Mouse (Mus musculus) ovary, adult 18-20 months (tissue): ENCODE data around the gene Tmem125.
"Not testable (repeated sequence)": the region's sequence is repeated elsewhere in the genome, so short reads cannot be mapped to it uniquely, and the experiment has no call there.

Experiments
- DNase-seq: peaks from one replicate; pipeline ENCODE4 v3.0.0; 2022; ENCODE audit warnings: low spot score, mixed read lengths

The Tmem125 gene

GRCm38 (mm10) chr4:118543592-118544260 lies at the start of gene Tmem125:
Tmem125 (minus strand) TSS chr4:118544044.
- peak; percentile 65 for DNase-seq

GRCm38 (mm10) chr4:118589733-118590130 lies 45.9 kb upstream of the Tmem125 start:
- DNase-seq, result no peak

DNA sequence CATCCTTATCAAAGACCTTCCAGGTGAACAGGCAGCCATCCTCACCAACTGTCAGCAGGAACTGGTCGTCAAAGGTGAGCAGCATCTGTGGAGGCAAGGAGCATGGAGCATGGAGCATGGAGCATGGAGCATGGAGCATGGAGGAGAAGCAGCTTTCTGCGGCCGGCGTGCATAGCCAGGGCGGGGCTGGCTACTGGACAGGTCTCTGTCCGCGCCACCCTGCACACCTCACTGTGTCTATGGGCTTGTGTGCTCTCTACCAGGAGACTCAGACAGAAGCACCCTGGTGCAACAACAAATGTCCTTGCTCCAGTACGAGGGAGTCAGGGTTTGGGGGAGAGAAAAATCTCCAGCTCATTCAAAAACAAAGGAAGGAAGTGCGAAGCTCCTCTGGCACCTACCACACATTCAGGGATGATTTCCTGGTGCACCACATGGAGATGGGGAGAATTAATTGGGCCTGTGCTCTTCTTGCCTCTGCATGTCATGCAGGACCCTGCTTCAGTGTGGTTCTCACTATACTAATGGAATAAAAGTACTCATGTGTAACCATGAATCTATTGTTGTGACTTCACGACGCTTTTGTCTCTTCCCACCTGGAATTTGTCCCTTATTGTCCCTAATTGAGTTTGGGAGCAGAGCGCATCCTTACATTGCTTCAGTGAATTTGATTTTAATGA lies 45.3 kb upstream of the Tmem125 start:
- no peak for DNase-seq

- no peak for DNase-seq
Observed at GRCm38 (mm10) chr4:118582629-118583028, 38.8 kb upstream of the Tmem125 start.

DNA sequence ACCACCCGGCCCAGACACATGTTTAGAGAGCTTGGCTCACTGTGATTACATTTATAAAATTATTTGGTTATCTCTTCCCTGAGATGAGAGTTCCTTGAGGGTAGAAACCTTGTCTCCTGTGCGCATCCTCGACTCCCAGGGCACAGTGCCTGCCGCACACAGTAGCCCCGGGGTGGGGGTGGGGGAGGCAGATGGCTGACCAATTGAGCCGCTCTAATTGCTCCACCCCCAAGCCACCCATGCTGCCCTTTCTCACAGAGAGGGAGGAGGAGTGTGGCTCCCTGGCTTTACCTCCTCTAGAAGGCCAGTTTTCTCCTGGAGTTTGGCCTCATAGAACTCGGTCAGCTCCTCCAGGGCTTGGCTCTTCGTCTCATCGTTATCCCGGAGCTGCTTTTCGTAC lies 37.7 kb upstream of the Tmem125 start:
- no peak for DNase-seq

DNA sequence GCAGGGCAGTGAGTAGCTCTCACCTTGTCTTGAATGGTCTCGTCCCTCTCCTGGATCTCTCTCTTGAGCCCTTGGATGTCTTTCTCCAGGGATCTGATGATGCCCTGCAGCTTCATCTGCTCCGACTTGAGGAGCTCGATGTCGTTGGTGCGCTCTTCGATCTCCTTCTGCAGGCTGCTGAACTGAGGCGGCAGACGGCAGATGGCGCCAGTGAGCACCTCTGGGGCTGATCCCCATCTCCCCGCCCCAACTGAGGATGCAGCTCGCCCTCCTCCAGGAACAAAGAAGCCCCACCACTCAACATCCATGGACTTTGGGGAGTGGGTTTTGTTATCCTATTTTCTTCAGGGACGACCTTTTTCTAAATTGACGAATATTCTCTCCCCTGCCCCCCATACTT lies 35.5 kb upstream of the Tmem125 start:
- DNase-seq, result no peak

DNA sequence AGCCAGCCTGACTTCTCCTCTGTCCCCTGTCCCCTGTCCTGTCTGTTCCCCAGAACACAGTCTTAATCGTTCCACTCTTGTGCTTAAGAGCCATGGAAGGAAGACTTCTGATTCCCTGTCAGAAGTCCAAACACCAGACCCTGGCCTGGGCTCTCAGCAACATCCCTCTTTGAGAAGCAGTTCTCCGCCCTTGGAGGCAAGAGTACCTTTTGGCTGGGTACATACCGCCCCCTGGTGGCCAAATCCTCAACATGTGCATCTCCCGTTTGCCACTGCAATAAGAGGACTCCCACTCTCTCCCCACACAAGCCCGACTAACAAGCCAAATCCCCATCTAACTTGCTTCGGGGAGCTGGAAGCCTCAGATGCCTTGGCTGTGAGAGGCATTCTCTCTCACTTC lies 32.3 kb upstream of the Tmem125 start:
- DNase-seq, result peak; percentile 25

GRCm38 (mm10) chr4:118571441-118571840 lies 27.6 kb upstream of the Tmem125 start:
- no peak for DNase-seq

DNA sequence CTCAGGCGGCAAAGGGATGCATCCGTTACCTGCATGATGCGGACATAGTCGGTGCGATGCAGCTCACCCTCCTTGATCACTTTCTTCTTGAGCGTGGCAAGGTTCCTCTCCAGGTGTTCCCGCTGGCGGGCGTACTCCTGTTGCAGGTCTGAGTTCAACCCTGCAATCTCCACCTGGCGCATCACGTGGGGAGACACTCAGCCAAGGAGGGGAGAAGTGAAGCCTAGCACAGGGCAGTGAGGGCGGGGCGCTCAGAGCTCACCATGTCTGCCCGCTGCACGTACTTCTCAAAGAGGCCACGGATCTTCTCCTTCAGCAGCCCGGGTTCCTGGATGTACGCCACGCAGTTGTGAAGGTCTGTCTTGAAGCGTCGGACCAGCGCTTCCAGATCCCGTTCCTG lies 25.5 kb upstream of the Tmem125 start:
- DNase-seq, result no peak

GRCm38 (mm10) chr4:118568709-118569108 lies 24.9 kb upstream of the Tmem125 start:
- DNase-seq, result no peak

DNA sequence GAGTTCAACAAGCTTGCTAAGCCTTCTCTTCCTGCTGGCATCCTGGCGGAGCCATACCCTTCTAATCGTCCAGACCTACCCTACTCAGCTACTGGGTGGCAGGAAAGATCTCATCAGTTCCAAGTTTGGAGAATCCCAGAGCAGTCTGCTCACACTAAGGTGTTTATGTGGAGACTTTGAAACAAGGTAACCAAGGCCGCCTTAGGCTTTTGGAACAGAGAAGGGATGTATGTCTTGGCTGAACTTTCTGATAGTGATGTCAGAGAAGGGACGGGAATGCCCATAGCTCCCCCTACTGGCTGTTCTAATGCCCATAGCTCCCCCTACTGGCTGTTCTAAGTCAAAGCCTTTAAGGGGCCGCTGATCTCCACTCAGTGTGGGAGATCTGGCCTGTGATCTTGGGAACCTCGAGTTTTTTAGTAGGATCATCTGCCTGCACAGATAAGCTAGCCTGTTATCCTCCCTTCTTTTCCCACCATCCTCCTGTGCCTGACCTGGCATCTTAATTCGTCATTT lies 22.4 kb upstream of the Tmem125 start:
- DNase-seq, result no peak

DNA sequence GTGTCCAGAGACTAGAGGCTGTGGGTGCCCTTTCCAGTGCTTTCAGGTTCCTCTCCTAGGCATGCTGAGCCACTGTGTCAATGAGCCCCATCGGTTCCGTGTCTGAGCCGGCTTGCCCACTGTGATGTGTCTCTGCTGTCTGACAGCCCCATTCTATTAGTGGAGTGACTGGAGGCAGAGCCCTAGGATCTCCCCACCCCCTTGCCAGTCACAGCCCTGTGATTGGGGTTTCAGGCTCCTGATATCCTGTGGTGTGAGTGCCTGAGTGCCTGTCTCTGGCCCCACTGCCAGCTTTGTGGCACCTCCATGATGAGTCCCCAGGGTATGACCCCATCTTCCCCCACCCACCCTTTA lies 21.1 kb upstream of the Tmem125 start:
- DNase-seq, result no peak

DNA sequence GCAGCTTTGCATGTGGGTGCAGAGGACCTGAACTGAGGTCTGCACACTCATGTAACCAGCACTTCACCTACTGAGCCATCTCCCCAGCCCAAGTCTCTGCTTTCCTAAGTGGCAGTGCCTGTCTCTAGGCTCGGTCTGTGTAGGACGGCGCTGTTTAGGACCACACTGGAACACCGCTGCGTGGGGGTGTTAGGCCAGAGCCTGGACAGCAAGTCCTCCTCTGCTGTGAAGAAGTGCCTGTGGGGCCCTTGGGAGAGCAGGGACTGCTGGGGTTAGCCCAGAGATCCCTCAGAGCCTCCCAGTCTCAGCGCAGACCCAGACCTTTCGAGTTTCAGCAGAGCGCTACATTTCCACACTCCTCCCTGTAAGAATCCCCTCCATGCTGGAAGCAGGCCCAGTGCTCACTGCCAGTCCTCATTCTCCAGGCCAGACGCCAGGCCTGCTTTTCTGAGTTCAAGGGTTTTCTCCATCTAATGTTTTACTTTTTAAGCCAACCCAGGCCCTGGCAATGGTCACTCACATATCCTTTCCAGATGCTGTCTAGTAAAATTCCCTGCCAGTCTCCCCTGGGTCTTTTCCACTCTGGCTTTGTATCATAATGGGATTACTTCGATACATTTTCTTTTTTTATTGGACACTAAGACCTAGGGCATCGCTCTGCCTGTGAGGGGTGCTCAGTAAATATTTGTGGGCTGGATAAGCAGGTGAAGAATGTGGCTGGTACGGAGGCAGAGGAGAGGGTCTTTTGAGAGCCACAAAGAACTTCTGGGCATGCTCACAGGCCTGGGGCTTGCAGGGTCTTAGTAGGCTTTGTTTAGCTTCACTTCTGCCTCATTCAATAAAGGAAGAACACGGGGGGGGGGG lies 20.4 kb upstream of the Tmem125 start:
- DNase-seq, result no peak

- DNase-seq, result no peak
Observed at GRCm38 (mm10) chr4:118553039-118553649, 9.3 kb upstream of the Tmem125 start.

DNA sequence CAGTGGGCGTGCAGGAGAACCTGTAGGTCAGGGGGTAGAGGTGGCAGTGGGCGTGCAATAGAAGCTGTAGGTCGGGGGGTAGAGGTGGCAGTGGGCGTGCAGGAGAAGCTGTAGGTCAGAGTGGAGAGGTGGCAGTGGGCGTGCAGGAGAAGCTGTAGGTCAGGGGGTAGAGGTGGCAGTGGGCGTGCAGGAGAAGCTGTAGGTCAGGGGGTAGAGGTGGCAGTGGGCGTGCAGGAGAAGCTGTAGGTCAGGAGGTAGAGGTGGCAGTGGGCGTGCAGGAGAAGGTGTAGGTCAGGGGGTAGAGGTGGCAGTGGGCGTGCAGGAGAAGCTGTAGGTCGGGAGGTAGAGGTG lies 4.3 kb upstream of the Tmem125 start:
- DNase-seq, result not testable (repeated sequence)

DNA sequence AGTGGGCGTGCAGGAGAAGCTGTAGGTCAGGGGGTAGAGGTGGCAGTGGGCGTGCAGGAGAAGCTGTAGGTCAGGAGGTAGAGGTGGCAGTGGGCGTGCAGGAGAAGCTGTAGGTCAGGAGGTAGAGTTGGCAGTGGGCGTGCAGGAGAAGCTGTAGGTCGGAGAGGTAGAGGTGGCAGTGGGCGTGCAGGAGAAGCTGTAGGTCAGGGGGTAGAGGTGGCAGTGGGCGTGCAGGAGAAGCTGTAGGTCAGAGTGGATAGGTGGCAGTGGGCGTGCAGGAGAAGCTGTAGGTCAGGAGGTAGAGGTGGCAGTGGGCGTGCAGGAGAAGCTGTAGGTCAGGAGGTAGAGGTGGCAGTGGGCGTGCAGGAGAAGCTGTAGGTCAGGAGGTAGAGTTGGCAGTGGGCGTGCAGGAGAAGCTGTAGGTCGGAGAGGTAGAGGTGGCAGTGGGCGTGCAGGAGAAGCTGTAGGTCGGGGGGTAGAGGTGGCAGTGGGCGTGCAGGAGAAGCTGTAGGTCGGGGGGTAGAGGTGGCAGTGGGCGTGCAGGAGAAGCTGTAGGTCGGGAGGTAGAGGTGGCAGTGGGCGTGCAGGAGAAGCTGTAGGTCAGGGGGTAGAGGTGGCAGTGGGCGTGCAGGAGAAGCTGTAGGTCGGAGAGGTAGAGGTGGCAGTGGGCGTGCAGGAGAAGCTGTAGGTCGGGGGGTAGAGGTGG lies 3.7 kb upstream of the Tmem125 start:
- peak; percentile 80 for DNase-seq

DNA sequence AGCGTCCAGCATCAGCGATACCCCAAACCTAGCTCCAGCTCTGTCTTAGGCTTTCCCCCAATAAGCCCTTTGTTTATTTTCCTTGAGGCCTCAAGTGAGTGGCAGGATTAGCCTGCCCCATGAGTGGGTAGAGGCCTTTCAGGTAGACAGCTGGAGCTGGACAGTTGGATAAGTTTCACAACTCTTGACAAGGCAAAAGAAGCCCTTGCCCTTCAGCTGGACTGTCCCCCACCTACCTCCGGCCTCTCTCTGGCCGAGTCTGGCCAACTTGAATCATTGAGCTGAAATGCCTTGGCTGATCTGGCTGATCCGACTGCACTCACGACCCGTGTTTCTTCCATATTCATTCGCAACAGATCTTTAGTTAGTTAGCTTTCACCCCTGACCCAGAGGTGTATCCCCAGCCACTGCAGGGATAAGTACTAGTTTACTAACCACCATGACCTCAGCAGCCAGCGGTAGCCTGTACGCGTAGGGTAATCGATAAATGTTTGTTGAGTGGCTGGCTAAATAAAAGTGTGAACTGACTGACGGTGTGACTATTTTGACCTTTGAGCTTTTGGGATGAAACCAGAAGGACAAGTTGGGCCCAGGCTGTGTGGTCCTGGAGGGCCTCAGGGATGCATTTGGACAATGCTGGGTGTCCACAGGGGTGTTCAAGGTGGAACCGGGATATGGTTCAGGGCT lies 740 bp upstream of the Tmem125 start:
- DNase-seq, result no peak

DNA sequence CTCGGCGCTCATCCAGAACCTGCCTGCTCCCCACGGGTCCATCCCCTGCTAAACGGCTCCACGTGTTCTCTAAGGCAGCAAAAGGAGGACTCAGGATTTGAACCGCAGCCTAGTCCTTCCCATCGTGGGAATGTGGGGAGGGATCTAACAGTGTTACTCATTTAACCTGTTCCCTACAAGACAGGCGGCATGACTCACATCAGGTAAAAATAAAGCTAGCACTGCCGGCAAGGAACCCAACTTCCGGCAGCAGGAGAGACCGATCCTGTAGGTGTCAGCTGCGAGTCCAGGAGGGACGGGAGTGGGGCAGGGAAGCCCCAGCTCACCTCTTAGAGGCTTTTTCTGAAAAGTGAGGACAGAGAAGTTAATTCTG lies 700 bp downstream of the Tmem125 start:
- no peak for DNase-seq

DNA sequence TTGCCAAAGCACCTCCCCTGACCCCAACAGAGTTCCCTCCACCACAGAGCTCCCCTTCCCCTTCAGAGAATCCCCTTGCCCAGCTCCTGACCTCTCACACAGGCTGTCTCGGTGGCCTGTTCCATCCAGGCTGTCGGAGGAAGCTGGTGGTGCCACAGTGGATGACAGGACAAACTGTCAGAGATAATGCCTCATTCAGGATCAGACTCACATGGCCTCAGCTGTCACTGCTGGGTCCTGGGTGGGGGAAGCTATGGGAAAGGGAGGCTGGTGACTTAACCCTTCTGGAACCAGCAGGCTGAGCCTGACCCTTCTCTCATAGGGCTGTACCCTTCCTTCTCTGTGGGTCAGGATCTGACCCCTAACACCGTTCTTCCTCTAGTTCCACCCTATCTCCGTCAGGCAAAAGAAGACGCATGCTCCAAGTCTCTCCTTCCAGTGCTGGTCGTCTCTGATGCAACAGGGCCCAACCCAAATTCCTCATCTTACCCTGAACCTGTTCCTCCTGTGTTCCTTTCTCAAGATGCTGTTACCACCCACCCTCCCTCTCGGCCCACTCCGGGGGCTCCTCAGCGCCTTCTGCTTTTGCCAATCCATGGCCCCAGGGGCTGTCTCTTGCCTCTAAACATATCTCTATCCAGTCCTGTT lies 1.2 kb downstream of the Tmem125 start:
- DNase-seq, result no peak

- DNase-seq, result no peak
Observed at GRCm38 (mm10) chr4:118539904-118540303, 3.9 kb downstream of the Tmem125 start.

DNA sequence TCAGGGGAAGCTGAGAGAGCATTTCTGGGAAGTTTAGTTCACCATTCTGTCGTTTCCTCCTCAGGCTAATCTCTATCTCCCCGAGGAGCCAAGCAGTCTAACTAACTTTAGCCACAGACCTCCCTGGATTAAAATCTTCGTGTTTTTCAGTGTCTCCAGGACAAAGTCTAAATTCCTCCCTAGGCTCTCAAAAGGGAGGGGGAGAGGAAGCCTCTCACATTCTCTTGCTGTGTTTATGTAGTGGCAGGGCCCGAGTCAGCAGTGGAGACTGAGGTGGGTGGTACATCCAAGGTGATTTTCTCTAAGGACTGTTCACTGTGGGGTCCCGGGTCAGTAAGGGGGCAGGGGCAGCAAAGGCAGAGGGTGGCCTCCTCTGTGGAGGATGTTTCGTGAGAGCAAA lies 6.0 kb downstream of the Tmem125 start:
- no peak for DNase-seq
